Mouse (Mus musculus): ENCODE results near the gene Cep78. TPM values are rescaled to one million over a fixed set of nuclear protein-coding genes. Genes with fewer than 3 reads are reported as not detected.

The Cep78 gene
- total RNA-seq, 2 experiments from 2014 or later: 14.8 to 17.5 TPM

- DNase-seq (ENCODE audit: low spot score in 2 of 2): no peak
Observed at GRCm38 (mm10) chr19:15911441-15911840, 73.3 kb downstream of the Cep78 start.

GRCm38 (mm10) chr19:15910987-15911386 is 73.8 kb downstream of the Cep78 start:
- DNase-seq (ENCODE audit: low spot score in 2 of 2): no peak

GRCm38 (mm10) chr19:15910488-15910887 is 74.3 kb downstream of the Cep78 start:
- DNase-seq (ENCODE audit: low spot score in 2 of 2): no peak

GRCm38 (mm10) chr19:15908016-15908415 is 76.8 kb downstream of the Cep78 start:
- DNase-seq (ENCODE audit: low spot score in 2 of 2): no peak

Other genes starting within 250 kb of the Cep78 start
- gene Psat1, start 37.7 kb downstream of the Cep78 start, total RNA-seq (2021): 100 to 1,000 TPM; 117 to 130 TPM
- gene Gnaq, start 147.8 kb upstream of the Cep78 start, total RNA-seq (2021): 100 to 1,000 TPM; 196 to 220 TPM

All from layer of hippocampus, postnatal 10 days (tissue).